Mouse (Mus musculus) myocyte (in vitro differentiated cells): Measurements from ENCODE around the gene Aco2.

ENCODE experiments used
- MYOD1 ChIP-seq, 3 experiments: IDR thresholded peaks; one replicate each; pipeline ENCODE4 v1.6.1; 2011; ENCODE audit warnings: control low read depth in 2 of 3, low read depth in 2 of 3, mild to moderate bottlenecking in 2 of 3, moderate library complexity in 1 of 3; ENCODE audit not compliant: insufficient read length in 2 of 3, control insufficient read depth in 1 of 3
- MYOG ChIP-seq, 3 experiments: IDR thresholded peaks; one replicate each; pipeline ENCODE4 v1.6.1; 2011; ENCODE audit warnings: control low read depth in 2 of 3, low read depth in 2 of 3, mild to moderate bottlenecking in 2 of 3; ENCODE audit not compliant: insufficient read length in 2 of 3, control insufficient read depth in 1 of 3, insufficient read depth in 1 of 3
- POLR2A ChIP-seq: IDR thresholded peaks from one replicate; pipeline ENCODE4 v1.6.1; 2011; ENCODE audit warnings: low read depth, mild to moderate bottlenecking, control low read depth, moderate library complexity; ENCODE audit not compliant: insufficient read length
- REST ChIP-seq: IDR thresholded peaks from one replicate; pipeline ENCODE4 v1.6.1; 2011; ENCODE audit warnings: mild to moderate bottlenecking, control low read depth, moderate library complexity; ENCODE audit not compliant: insufficient read depth, insufficient read length
- TCF12 ChIP-seq: IDR thresholded peaks from one replicate; pipeline ENCODE4 v1.6.1; 2011; ENCODE audit warnings: mild to moderate bottlenecking, control low read depth; ENCODE audit not compliant: poor library complexity, insufficient read depth, severe bottlenecking
- USF1 ChIP-seq: IDR thresholded peaks from one replicate; pipeline ENCODE4 v1.6.1; 2011; ENCODE audit warnings: low read depth, mild to moderate bottlenecking, control low read depth, moderate library complexity

GRCm38 (mm10) chr15:81849104-81849503, 23.0 kb upstream of the Aco2 start:
- no peak for TF ChIP-seq POLR2A
- no peak for TF ChIP-seq TCF12
- TF ChIP-seq USF1: no peak
- no peak for TF ChIP-seq MYOG (IDR thresholded peaks at IDR 0.05; ENCODE audit: control insufficient read depth in 1 of 3, insufficient read depth in 1 of 3, insufficient read length in 2 of 3, low read depth in 2 of 3)
- TF ChIP-seq MYOD1 (IDR thresholded peaks at IDR 0.05; ENCODE audit: control insufficient read depth in 1 of 3, insufficient read length in 2 of 3, low read depth in 2 of 3): no peak
- TF ChIP-seq REST: no peak
